Mouse (Mus musculus) gastrocnemius, adult 18-20 months (tissue): ENCODE measurements around the gene Tc2n. TPM values are rescaled to one million over a fixed set of nuclear protein-coding genes. Genes with fewer than 3 reads are reported as not detected.
A peak's percentile ranks its signal among the peaks of the same experiment; 100 is the strongest.
"Not testable (repeated sequence)": the region's sequence is repeated elsewhere in the genome, so short reads cannot be mapped to it uniquely, and the experiment has no call there.

ENCODE experiments used
- DNase-seq: peaks from one replicate; pipeline ENCODE4 v3.0.0; 2021; ENCODE audit warnings: low spot score
- long read RNA-seq, 2 experiments: library from polyadenylated mRNA; stranded (forward); transcript quantifications; one replicate each; pipeline ENCODE4 v2.0.0; 2021
- total RNA-seq, 2 experiments: library from RNA; stranded (reverse); gene quantifications; 2 replicates each; pipeline ENCODE4 v1.2.3; 2021

Gene Tc2n
- under 1 TPM; 0.23 to 0.26 TPM for total RNA-seq
- long read RNA-seq, experiment 1, result 0 reads
- long read RNA-seq, experiment 2, result 0 reads

- DNase-seq, result peak; percentile 33
Observed at GRCm38 (mm10) chr12:101718054-101718754, at the start of gene Tc2n. Tc2n (minus strand) TSS chr12:101718523.

GRCm38 (mm10) chr12:101767306-101768053 lies 49.2 kb upstream of the Tc2n start:
- DNase-seq, result no peak

DNA sequence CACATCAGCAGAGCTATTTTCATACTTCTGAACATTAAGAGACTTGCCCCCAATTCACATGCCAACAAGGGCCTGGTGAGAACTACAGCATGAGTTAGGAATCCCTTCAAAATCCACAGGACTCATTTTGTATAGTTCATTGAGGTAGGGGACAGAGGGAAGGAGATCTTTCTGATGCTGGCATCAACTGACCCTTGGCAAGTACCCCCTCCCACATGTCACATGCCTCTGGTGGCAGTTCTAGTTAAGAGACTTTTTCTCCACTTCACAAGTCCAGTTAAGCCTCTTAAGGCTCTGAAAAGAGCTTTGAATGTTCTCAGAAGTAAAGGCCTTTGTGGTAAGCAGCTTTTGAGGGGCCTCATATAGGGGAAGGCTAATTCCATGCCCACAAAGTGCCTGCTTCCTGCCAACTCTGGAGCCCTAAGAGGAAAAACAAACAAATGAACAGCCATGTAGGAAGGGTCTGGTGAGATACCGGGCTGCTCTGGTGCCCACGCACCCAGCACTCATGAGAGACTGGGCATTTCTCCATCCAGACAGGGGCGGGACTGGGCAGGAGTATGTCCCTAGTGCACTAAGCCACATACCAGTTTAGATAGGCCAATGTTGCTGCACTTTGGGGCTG lies 48.0 kb upstream of the Tc2n start:
- DNase-seq, result no peak

- DNase-seq, result no peak
Observed at GRCm38 (mm10) chr12:101764870-101765269, 46.5 kb upstream of the Tc2n start.

- peak; percentile 23 for DNase-seq
Observed at GRCm38 (mm10) chr12:101763065-101763464, 44.7 kb upstream of the Tc2n start.

GRCm38 (mm10) chr12:101762054-101762453 lies 43.7 kb upstream of the Tc2n start:
- DNase-seq, result peak; percentile 48

DNA sequence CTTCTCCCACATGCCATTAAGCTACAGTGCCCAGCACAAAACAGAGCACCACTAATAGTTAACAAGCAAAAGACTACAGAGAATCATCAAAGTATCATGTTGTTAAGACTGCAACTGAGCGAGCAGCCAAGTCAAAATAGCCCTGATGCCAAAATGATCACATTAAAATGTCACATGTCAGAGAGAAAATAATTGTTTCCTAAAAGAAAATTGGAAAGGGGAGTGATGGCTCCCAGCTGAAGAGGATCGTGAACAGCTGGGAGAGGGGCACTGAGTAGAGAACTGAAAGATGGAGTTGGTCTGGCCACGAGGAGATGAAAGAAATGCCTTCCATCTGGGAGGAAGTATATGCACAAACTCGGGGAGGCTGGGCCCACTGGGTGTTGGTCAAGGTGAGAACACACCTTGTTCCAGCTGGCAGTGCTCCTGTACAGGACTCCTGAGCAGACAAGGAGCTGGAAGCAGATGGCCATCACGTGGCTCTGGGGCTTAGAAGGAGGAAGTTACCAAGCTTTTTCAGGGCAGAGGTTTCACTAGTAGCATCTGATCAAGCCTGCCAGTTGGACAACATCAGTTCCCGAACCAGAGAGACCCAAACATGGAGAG lies 41.2 kb upstream of the Tc2n start:
- no peak for DNase-seq

GRCm38 (mm10) chr12:101758698-101759097 lies 40.4 kb upstream of the Tc2n start:
- no peak for DNase-seq

GRCm38 (mm10) chr12:101742375-101742774 lies 24.1 kb upstream of the Tc2n start:
- no peak for DNase-seq

DNA sequence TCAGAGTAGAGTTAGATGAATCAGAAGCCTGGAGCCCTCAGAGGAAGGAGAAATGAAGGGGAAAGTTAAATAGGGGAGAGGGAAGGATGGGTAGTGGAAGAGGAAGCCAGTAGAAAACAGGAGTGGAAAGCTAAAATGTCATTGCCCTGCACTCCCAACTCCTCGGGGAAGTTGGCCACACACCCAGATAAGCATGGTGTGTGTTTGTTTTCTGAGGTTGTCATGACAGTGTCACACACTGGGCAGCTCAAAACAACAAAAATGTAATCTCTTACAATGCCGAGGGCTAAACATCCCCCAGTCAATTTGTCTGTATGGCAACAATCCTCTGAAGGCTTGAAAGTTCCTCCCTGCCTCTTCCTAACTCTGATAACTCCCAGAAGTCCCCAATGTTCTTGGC lies 22.2 kb upstream of the Tc2n start:
- DNase-seq, result no peak

- no peak for DNase-seq
Observed at GRCm38 (mm10) chr12:101740045-101740444, 21.7 kb upstream of the Tc2n start.

DNA sequence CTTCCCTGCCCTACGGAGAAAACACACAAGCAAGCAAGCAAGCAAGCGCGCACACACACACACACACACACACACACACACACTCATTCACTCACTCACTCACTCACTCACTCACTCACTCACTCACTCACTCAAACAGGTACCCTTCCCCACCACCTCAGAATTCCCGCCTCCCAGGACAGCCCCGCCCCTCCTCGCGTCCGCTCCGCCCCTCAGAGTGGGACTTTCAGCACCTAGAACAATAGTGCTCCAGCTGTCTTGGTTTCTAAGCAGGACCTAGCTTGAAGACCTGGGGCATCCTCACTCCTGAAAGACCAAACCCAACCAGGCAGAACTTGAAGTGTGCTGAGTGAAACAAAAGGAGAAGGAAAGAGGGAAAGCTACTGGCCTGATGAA lies 430 bp upstream of the Tc2n start:
- DNase-seq, result no peak

GRCm38 (mm10) chr12:101699176-101699575 lies 19.1 kb downstream of the Tc2n start:
- DNase-seq, result no peak

GRCm38 (mm10) chr12:101696521-101696920 lies 21.8 kb downstream of the Tc2n start:
- DNase-seq, result no peak

DNA sequence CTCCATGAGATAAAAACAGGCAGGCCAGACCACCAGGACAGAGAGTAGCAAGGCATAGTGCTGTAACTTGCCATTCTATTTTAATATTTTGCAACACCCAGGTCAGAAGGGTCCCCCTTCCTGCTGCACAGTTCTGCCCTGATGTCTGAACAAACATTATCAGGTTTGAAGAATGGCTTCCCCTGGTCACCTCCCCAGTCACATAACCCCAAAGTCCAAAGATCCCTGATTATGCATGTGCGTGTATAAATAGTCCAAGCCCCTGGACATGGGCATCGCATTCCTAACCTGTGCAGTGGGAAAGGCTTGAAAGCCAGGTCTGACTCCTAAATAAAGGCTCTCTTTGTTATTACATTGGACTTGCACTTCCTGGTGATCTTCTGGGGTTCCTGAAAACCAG lies 37.8 kb downstream of the Tc2n start:
- DNase-seq, result no peak

- no peak for DNase-seq
Observed at GRCm38 (mm10) chr12:101667502-101667901, 50.8 kb downstream of the Tc2n start.

DNA sequence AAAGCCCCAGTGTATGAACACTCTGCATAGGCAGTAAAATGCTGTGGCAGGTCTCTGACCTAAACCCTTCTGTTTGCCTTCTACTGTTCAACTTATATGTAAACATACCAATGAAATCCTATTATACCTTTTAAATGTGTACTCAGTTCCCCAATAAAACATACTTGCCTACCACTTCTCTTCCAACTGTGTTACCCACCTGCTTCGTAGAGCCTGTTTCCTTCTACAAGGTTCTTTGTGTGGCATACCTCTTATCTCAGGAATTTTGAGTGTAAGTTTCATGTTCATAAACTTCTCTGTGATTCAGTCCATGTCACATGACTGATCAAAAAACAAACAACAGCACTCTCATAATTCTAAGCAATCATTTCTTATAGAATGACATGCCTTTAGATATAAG lies 85.2 kb downstream of the Tc2n start:
- DNase-seq, result no peak

GRCm38 (mm10) chr12:101606622-101607021 lies 111.7 kb downstream of the Tc2n start:
- DNase-seq, result not testable (repeated sequence)
